8 mouse cellular contexts compared by ENCODE assay signal in genomic region chr9:27191501-27191981, GRCm38 (mm10). TPM values are rescaled to one million over a fixed set of nuclear protein-coding genes. Genes with fewer than 3 reads are reported as not detected.
DNase-seq lines count a peak whose midpoint lies in the region; ATAC-seq and TF ChIP-seq lines count a peak whose summit lies in the region.

No protein-coding gene starts in this region.

- TF ChIP-seq EP300 in ES-Bruce4 (IDR thresholded peaks at IDR 0.05; ENCODE audit: insufficient read depth, low read depth, low read length): no peak

- H3K4me1 ChIP-seq in ES-Bruce4 (ENCODE audit: control insufficient read depth, insufficient read depth, low read length): peaks cover 2% of the 10 kb centered on the region
- H3K4me1 ChIP-seq in embryonic fibroblast, embryonic 13.5 days (ENCODE audit: control insufficient read depth, insufficient read depth, low read length): peaks cover 10% of the 10 kb centered on the region
- peaks cover 42% of the 10 kb centered on the region for H3K4me1 ChIP-seq in hindbrain, embryonic 12.5 days
- peaks cover 27% of the 10 kb centered on the region for H3K4me1 ChIP-seq in limb, embryonic 15.5 days
- H3K4me1 ChIP-seq in neural tube, embryonic 13.5 days (replicated peaks): peaks cover 37% of the 10 kb centered on the region

- peak; percentile 83 for DNase-seq in adrenal gland, postnatal 25 days
- no peak for DNase-seq in frontal cortex, postnatal 10 days (ENCODE audit: low spot score in 2 of 2)
- no peak for DNase-seq in right cerebral cortex, postnatal 36 days (ENCODE audit: low spot score in 2 of 2)

- H3K27me3 ChIP-seq in ES-Bruce4 (ENCODE audit: control insufficient read depth, insufficient read depth, low read length, poor library complexity, severe bottlenecking): no peaks in the 10 kb centered on the region
- H3K27me3 ChIP-seq in hindbrain, embryonic 12.5 days: no peaks in the 10 kb centered on the region
- H3K27me3 ChIP-seq in limb, embryonic 15.5 days: no peaks in the 10 kb centered on the region
- peaks cover 5% of the 10 kb centered on the region for H3K27me3 ChIP-seq in neural tube, embryonic 13.5 days

- H3K9ac ChIP-seq in ES-Bruce4 (ENCODE audit: low read depth, poor library complexity, severe bottlenecking): peak overlapping the region; percentile 10; the same call in 1 of the 2 replicates
- H3K9ac ChIP-seq in hindbrain, embryonic 12.5 days: peak overlapping the region; percentile 39
- no peak overlapping the region for H3K9ac ChIP-seq in limb, embryonic 15.5 days
- H3K9ac ChIP-seq in neural tube, embryonic 13.5 days: peak overlapping the region; percentile 57

- peak overlapping the region; percentile 54 for H3K4me2 ChIP-seq in hindbrain, embryonic 12.5 days (replicated peaks)
- peak overlapping the region; percentile 59 for H3K4me2 ChIP-seq in limb, embryonic 15.5 days
- peak overlapping the region; percentile 56 for H3K4me2 ChIP-seq in neural tube, embryonic 13.5 days

- peak overlapping the region; percentile 22; the same call in 1 of the 2 replicates for H3K27ac ChIP-seq in ES-Bruce4 (ENCODE audit: insufficient read depth, low read length)
- H3K27ac ChIP-seq in embryonic fibroblast, embryonic 13.5 days (ENCODE audit: insufficient read depth, low read length): peak overlapping the region; percentile 28
- peak overlapping the region; percentile 64 for H3K27ac ChIP-seq in hindbrain, embryonic 12.5 days
- H3K27ac ChIP-seq in limb, embryonic 15.5 days: peak overlapping the region; percentile 81
- peak overlapping the region; percentile 72 for H3K27ac ChIP-seq in neural tube, embryonic 13.5 days (replicated peaks)

- TF ChIP-seq CTCF in ES-Bruce4 (IDR thresholded peaks at IDR 0.05; ENCODE audit: low read depth, low read length): no peak
- no peak for TF ChIP-seq CTCF in embryonic fibroblast, embryonic 13.5 days (IDR thresholded peaks at IDR 0.05; ENCODE audit: borderline replicate concordance, insufficient read depth, low read length)

- 11% methylated on average over 7 of the region's 7 CpGs for WGBS in hindbrain, embryonic 12.5 days
- WGBS in limb, embryonic 15.5 days: under 1% methylated on average over 7 of the region's 7 CpGs
- WGBS in neural tube, embryonic 13.5 days: 4% methylated on average over 7 of the region's 7 CpGs

- ATAC-seq in hindbrain, embryonic 12.5 days (ENCODE audit: low FRiP score): peak; percentile 43
- ATAC-seq in limb, embryonic 15.5 days (ENCODE audit: insufficient number of reproducible peaks, low FRiP score, low TSS enrichment, low read depth): peak; percentile 68
- ATAC-seq in neural tube, embryonic 13.5 days (ENCODE audit: low read depth): peak; percentile 64

- H3K36me3 ChIP-seq in ES-Bruce4 (ENCODE audit: control insufficient read depth, insufficient read depth, low read length, poor library complexity, severe bottlenecking): no peaks in the 10 kb centered on the region
- H3K36me3 ChIP-seq in hindbrain, embryonic 12.5 days: no peaks in the 10 kb centered on the region
- no peaks in the 10 kb centered on the region for H3K36me3 ChIP-seq in limb, embryonic 15.5 days
- H3K36me3 ChIP-seq in neural tube, embryonic 13.5 days: no peaks in the 10 kb centered on the region

- no peak for TF ChIP-seq POLR2A in ES-Bruce4 (IDR thresholded peaks at IDR 0.05; ENCODE audit: insufficient read depth, low read length)
- TF ChIP-seq POLR2A in embryonic fibroblast, embryonic 13.5 days (IDR thresholded peaks at IDR 0.05; ENCODE audit: low read depth, low read length): no peak

- no peaks in the 10 kb centered on the region for H3K9me3 ChIP-seq in ES-Bruce4 (replicated peaks; ENCODE audit: control insufficient read depth, insufficient read depth, low read length, poor library complexity, severe bottlenecking)
- no peaks in the 10 kb centered on the region for H3K9me3 ChIP-seq in hindbrain, embryonic 12.5 days (replicated peaks)
- no peaks in the 10 kb centered on the region for H3K9me3 ChIP-seq in limb, embryonic 15.5 days
- H3K9me3 ChIP-seq in neural tube, embryonic 13.5 days: no peaks in the 10 kb centered on the region

- peak overlapping the region; percentile 22 for H3K4me3 ChIP-seq in ES-Bruce4 (ENCODE audit: low read depth, low read length)
- H3K4me3 ChIP-seq in embryonic fibroblast, embryonic 13.5 days (ENCODE audit: insufficient read depth, low read length): peak overlapping the region; percentile 3; the same call in 1 of the 2 replicates
- H3K4me3 ChIP-seq in hindbrain, embryonic 12.5 days: peak overlapping the region; percentile 20
- H3K4me3 ChIP-seq in limb, embryonic 15.5 days: peak overlapping the region; percentile 33
- peak overlapping the region; percentile 21 for H3K4me3 ChIP-seq in neural tube, embryonic 13.5 days

RNA-seq across cellular contexts. Expression of gene Jam3, which starts 36.3 kb away (rescaled TPM):
- polyA plus RNA-seq in ES-Bruce4 (2011; ENCODE audit: insufficient read depth, insufficient read length, low read depth, missing spikeins): 8.6 and 9.4 TPM in 2 replicates
- 35.7 and 36.5 TPM in 2 replicates for total RNA-seq in adrenal gland, postnatal 25 days (2021)
- polyA plus RNA-seq in embryonic fibroblast, embryonic 13.5 days (2011; ENCODE audit: insufficient read length, low read depth, missing spikeins): 45.6 and 50.3 TPM in 2 replicates
- 131 and 133 TPM in 2 replicates for polyA plus RNA-seq in hindbrain, embryonic 12.5 days (2016; fragmentation: Nextera tagmentation; extraction: Ambion mirVana)
- polyA plus RNA-seq in limb, embryonic 15.5 days (2015; fragmentation: Nextera tagmentation; extraction: Ambion mirVana): 96.1 and 112 TPM in 2 replicates
- polyA plus RNA-seq in neural tube, embryonic 13.5 days (2015; fragmentation: Nextera tagmentation; extraction: Ambion mirVana): 68.9 and 80.3 TPM in 2 replicates

Comparison
In these comparisons a context has a peak if more than half of its experiments do, and no peak if none do; other contexts are left out.
1. H3K27ac ChIP-seq: peak in every context shown above with its lines; median percentile 81 in limb, embryonic 15.5 days; 72 in neural tube, embryonic 13.5 days; 64 in hindbrain, embryonic 12.5 days; 28 in embryonic fibroblast, embryonic 13.5 days; 22 in ES-Bruce4.